Mouse (Mus musculus) embryonic facial prominence, embryonic 15.5 days (tissue): ENCODE data around the gene Adssl1. TPM values are rescaled to one million over a fixed set of nuclear protein-coding genes. Genes with fewer than 3 reads are reported as not detected.
A peak's percentile ranks its signal among the peaks of the same experiment; 100 is the strongest.

ENCODE experiments used
- ATAC-seq: fragments of 200-750 bp; cut with Nextera tagmentation; 2 replicates; pipeline ENCODE4 v1.8.0; 2017; ENCODE audit warnings: low read depth, moderate TSS enrichment; ENCODE audit not compliant: insufficient number of reproducible peaks, low FRiP score, low TSS enrichment
- H3K27ac ChIP-seq: fragments of 300-500 bp; sonication (generic); replicated peaks from 2 replicates; pipeline ENCODE4 v1.5.1; 2015; ENCODE audit warnings: mild to moderate bottlenecking, inconsistent platforms
- H3K27me3 ChIP-seq: fragments of 300-500 bp; sonication (generic); 2 replicates; pipeline ENCODE4 v1.6.1; 2015; ENCODE audit warnings: inconsistent platforms
- H3K36me3 ChIP-seq: fragments of 300-500 bp; sonication (generic); 2 replicates; pipeline ENCODE4 v1.6.1; 2015; ENCODE audit warnings: mild to moderate bottlenecking, inconsistent platforms
- H3K4me1 ChIP-seq: fragments of 300-500 bp; sonication (generic); 2 replicates; pipeline ENCODE4 v1.6.1; 2015; ENCODE audit warnings: inconsistent platforms
- H3K4me2 ChIP-seq: fragments of 300-500 bp; sonication (generic); replicated peaks from 2 replicates; pipeline ENCODE4 v1.6.1; 2015; ENCODE audit warnings: mild to moderate bottlenecking, inconsistent platforms
- H3K4me3 ChIP-seq: fragments of 300-500 bp; sonication (generic); replicated peaks from 2 replicates; pipeline ENCODE4 v1.5.1; 2015; ENCODE audit warnings: mild to moderate bottlenecking, inconsistent platforms
- H3K9ac ChIP-seq: fragments of 300-500 bp; sonication (generic); 2 replicates; pipeline ENCODE4 v1.6.1; 2015; ENCODE audit warnings: inconsistent platforms
- H3K9me3 ChIP-seq: fragments of 300-500 bp; sonication (generic); replicated peaks from 2 replicates; pipeline ENCODE4 v1.6.1; 2016; ENCODE audit warnings: inconsistent platforms
- WGBS: fragments of 180-500 bp; shearing (Covaris S2); methylation state at CpG from one replicate; pipeline ENCODE4 v1.1.7; 2015; 5-methylcytosine and 5-hydroxymethylcytosine counted together
- polyA plus RNA-seq: library from polyadenylated mRNA; unstranded; fragments of >200 nt; fragmentation: Nextera tagmentation; extraction: Ambion mirVana; gene quantifications from 2 replicates; pipeline ENCODE4 v1.2.1, GENCODE M21; 2015

The Adssl1 gene
- polyA plus RNA-seq, 1 experiment from 2014 or later: 12.4 TPM

GRCm38 (mm10) chr12:112594989-112595388 lies 24.9 kb upstream of the Adssl1 start:
- no peak overlapping the region for H3K9ac ChIP-seq
- H3K36me3 ChIP-seq: no peaks in the 10 kb centered on the region
- H3K27me3 ChIP-seq: no peaks in the 10 kb centered on the region
- H3K4me1 ChIP-seq: peaks cover 68% of the 10 kb centered on the region
- H3K9me3 ChIP-seq: no peaks in the 10 kb centered on the region
- ATAC-seq: no peak
- no peak overlapping the region for H3K4me3 ChIP-seq
- 37% methylated on average over 4 of the region's 4 CpGs for WGBS
- H3K27ac ChIP-seq: peak overlapping the region; percentile 84
- no peak overlapping the region for H3K4me2 ChIP-seq

- no peak overlapping the region for H3K4me2 ChIP-seq
- no peak for ATAC-seq
- peaks cover 61% of the 10 kb centered on the region for H3K4me1 ChIP-seq
- no peaks in the 10 kb centered on the region for H3K27me3 ChIP-seq
- H3K4me3 ChIP-seq: no peak overlapping the region
- 0 out of 2 replicates have a peak, but pooled peaks cover 3% of the 10 kb centered on the region for H3K36me3 ChIP-seq
- H3K9ac ChIP-seq: no peak overlapping the region
- WGBS: 58% methylated on average over 4 of the region's 4 CpGs
- peak overlapping the region; percentile 84 for H3K27ac ChIP-seq
- no peaks in the 10 kb centered on the region for H3K9me3 ChIP-seq
These were observed 24.2 kb upstream of the Adssl1 start for GRCm38 (mm10) chr12:112595626-112596025.

GRCm38 (mm10) chr12:112596454-112596853 lies 23.4 kb upstream of the Adssl1 start:
- Histone ChIP-seq H3K36me3 (peaks cover 8% of the 10 kb centered on the region; the same call in 1 of the 2 replicates), H3K9ac (no peak overlapping the region), H3K27me3 (no peaks in the 10 kb centered on the region), H3K4me3 (no peak overlapping the region), H3K4me2 (no peak overlapping the region), H3K9me3 (no peaks in the 10 kb centered on the region), H3K27ac (peak overlapping the region; percentile 84; the same call in 1 of the 2 replicates), H3K4me1 (peaks cover 57% of the 10 kb centered on the region)
- ATAC-seq: no peak
- 43% methylated on average over 9 of the region's 9 CpGs for WGBS

- H3K36me3 ChIP-seq: peaks cover 10% of the 10 kb centered on the region; the same call in 1 of the 2 replicates
- 62% methylated on average over 14 of the region's 14 CpGs for WGBS
- H3K4me3 ChIP-seq: no peak overlapping the region
- H3K27ac ChIP-seq: no peak overlapping the region; the same call in 1 of the 2 replicates
- no peaks in the 10 kb centered on the region for H3K9me3 ChIP-seq
- ATAC-seq: no peak
- H3K9ac ChIP-seq: no peak overlapping the region
- H3K4me2 ChIP-seq: no peak overlapping the region
- peaks cover 57% of the 10 kb centered on the region for H3K4me1 ChIP-seq
- no peaks in the 10 kb centered on the region for H3K27me3 ChIP-seq
These were observed 22.8 kb upstream of the Adssl1 start for GRCm38 (mm10) chr12:112596891-112597500.

DNA sequence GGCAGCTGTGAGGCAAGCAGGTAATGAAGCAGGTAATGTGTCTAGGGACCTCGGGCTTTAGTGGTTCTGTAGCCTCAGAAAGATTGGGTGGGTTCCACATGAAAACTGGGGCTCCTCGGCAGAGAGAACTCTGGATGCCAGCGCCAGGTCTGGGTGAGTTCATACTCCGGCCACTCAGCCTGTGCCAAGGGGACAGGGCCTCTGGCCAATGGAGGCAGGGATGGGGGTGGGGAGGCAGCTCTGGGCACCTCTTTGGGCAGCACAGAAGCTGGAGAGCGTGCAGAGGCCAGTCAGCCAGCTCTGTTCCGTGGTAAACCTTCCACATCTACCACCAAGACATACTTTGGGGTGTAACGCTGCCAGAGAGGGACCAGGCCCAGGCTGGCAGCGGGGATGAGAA lies 22.2 kb upstream of the Adssl1 start:
- H3K36me3 ChIP-seq: peaks cover 13% of the 10 kb centered on the region; the same call in 1 of the 2 replicates
- H3K4me1 ChIP-seq: peaks cover 52% of the 10 kb centered on the region
- 84% methylated on average over 8 of the region's 8 CpGs for WGBS
- H3K9me3 ChIP-seq: no peaks in the 10 kb centered on the region
- H3K4me3 ChIP-seq: no peak overlapping the region
- H3K9ac ChIP-seq: no peak overlapping the region
- H3K27me3 ChIP-seq: no peaks in the 10 kb centered on the region
- no peak overlapping the region for H3K27ac ChIP-seq
- ATAC-seq: no peak
- H3K4me2 ChIP-seq: no peak overlapping the region

GRCm38 (mm10) chr12:112599198-112599597 lies 20.6 kb upstream of the Adssl1 start:
- no peak overlapping the region for H3K9ac ChIP-seq
- ATAC-seq: no peak

DNA sequence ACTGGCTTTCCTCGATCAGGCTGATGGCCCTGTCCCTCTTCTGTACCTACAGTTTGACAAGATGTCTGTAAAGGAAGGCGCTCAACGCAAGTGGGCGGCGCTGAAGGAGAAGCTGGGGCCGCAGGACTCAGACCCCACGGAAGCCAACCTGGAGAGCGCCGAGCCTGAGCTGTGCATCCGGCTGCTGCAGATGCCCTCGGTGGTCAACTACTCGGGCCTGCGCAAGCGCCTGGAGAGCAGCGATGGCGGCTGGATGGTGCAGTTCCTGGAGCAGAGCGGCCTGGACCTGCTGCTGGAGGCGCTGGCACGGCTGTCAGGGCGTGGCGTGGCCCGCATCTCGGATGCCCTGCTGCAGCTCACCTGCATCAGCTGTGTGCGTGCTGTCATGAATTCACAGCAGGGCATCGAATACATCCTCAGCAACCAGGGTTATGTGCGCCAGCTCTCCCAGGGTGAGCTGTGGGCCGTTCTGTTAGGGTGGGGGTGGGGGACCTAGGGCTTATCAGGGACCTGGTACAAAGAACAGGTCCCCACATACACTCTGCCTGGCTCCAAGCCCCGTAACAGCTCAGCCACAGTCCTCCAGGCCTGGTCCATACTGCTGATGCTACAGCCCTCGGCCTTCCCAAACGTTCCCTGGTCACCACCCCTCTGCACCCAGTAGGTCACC lies 19.8 kb upstream of the Adssl1 start:
- Histone ChIP-seq H3K9ac (no peak overlapping the region), H3K9me3 (no peaks in the 10 kb centered on the region), H3K36me3 (peaks cover 23% of the 10 kb centered on the region), H3K4me2 (no peak overlapping the region), H3K4me1 (peaks cover 29% of the 10 kb centered on the region), H3K27ac (no peak overlapping the region), H3K27me3 (no peaks in the 10 kb centered on the region), H3K4me3 (no peak overlapping the region)
- 87% methylated on average over 30 of the region's 30 CpGs for WGBS
- no peak for ATAC-seq

More at GRCm38 (mm10) chr12:112599198-112599597, 20.6 kb upstream of the Adssl1 start:
- Histone ChIP-seq H3K9me3 (no peaks in the 10 kb centered on the region), H3K27me3 (no peaks in the 10 kb centered on the region), H3K36me3 (peaks cover 23% of the 10 kb centered on the region), H3K27ac (no peak overlapping the region), H3K4me1 (peaks cover 36% of the 10 kb centered on the region), H3K4me3 (no peak overlapping the region), H3K4me2 (no peak overlapping the region)
- WGBS: 44% methylated on average over 4 of the region's 4 CpGs

- Histone ChIP-seq H3K27me3 (no peaks in the 10 kb centered on the region), H3K9ac (no peak overlapping the region), H3K4me2 (no peak overlapping the region), H3K9me3 (no peaks in the 10 kb centered on the region), H3K27ac (no peak overlapping the region), H3K36me3 (peaks cover 30% of the 10 kb centered on the region), H3K4me1 (peaks cover 8% of the 10 kb centered on the region), H3K4me3 (no peak overlapping the region)
- 86% methylated on average over 5 of the region's 5 CpGs for WGBS
- no peak for ATAC-seq
These were observed 15.8 kb upstream of the Adssl1 start for GRCm38 (mm10) chr12:112604022-112604421.

GRCm38 (mm10) chr12:112604709-112605649 lies 14.9 kb upstream of the Adssl1 start:
- Histone ChIP-seq H3K9ac (no peak overlapping the region), H3K4me3 (no peak overlapping the region), H3K4me1 (peaks cover 8% of the 10 kb centered on the region), H3K4me2 (no peak overlapping the region), H3K9me3 (no peaks in the 10 kb centered on the region), H3K36me3 (peaks cover 39% of the 10 kb centered on the region), H3K27me3 (no peaks in the 10 kb centered on the region), H3K27ac (no peak overlapping the region)
- peak; percentile 51 for ATAC-seq
- 66% methylated on average over 20 of the region's 20 CpGs for WGBS

GRCm38 (mm10) chr12:112605766-112606165 lies 14.1 kb upstream of the Adssl1 start:
- Histone ChIP-seq H3K4me3 (no peak overlapping the region), H3K9me3 (no peaks in the 10 kb centered on the region), H3K27me3 (no peaks in the 10 kb centered on the region), H3K4me2 (no peak overlapping the region), H3K9ac (no peak overlapping the region), H3K36me3 (peaks cover 37% of the 10 kb centered on the region), H3K27ac (no peak overlapping the region), H3K4me1 (peaks cover 8% of the 10 kb centered on the region)
- no peak for ATAC-seq
- 45% methylated on average over 6 of the region's 6 CpGs for WGBS

GRCm38 (mm10) chr12:112606998-112607397 lies 12.8 kb upstream of the Adssl1 start:
- H3K4me2 ChIP-seq: no peak overlapping the region

More at GRCm38 (mm10) chr12:112606998-112607397, 12.8 kb upstream of the Adssl1 start:
- no peak for ATAC-seq
- Histone ChIP-seq H3K36me3 (peaks cover 34% of the 10 kb centered on the region), H3K9ac (no peak overlapping the region), H3K9me3 (no peaks in the 10 kb centered on the region), H3K27me3 (no peaks in the 10 kb centered on the region), H3K4me1 (peaks cover 8% of the 10 kb centered on the region), H3K4me3 (no peak overlapping the region), H3K27ac (no peak overlapping the region)
- WGBS: 63% methylated on average over 6 of the region's 6 CpGs
